Mouse (Mus musculus) inflammation-experienced regulatory T-cells (primary cell): ENCODE results near the gene Gm498. TPM values are rescaled to one million over a fixed set of nuclear protein-coding genes. Genes with fewer than 3 reads are reported as not detected.

Experiments
- polyA plus RNA-seq, 2 experiments: library from polyadenylated mRNA; unstranded; fragments of 100-300 nt; shearing (Covaris generic); gene quantifications; one replicate each; pipeline ENCODE4 v1.2.1; 2017

Gm498 gene
- polyA plus RNA-seq: under 1 TPM; 0.16 to 0.43 TPM

DNA sequence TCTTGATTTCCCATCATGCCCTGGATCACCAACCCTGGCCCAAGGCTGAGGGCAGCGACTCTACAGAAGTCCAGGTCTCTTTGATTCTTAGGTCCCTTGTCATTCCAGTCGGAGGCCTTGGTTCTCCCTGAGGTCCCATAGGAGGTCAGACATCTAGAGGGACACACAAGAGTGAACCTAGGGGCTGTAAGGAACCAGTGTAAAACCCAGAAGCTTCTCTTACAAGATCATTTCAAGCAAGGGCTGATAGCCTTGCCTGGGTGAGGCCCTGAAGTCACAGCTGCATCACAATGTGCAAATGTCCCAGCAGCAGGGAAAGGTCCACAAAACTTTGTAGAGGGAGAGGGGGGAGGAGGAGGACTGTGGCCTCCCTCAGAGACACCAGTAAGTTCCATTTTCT, at the start of gene Gm498:
Gene Gm498 (plus strand): TSS at position 301 of the 400 bp plus-strand sequence.

GRCm38 (mm10) chr7:143822375-143823265, 44.0 kb upstream of the Gm498 start, which contains the start of the genes Nadsyn1 and Dhcr7:
Gene Nadsyn1, minus strand, starts transcription at chr7:143822849.
Gene Dhcr7, plus strand, starts transcription at chr7:143823145.

Other genes with a start within 250 kb of the Gm498 start
- gene Tnfrsf26, start 238.1 kb upstream of the Gm498 start, polyA plus RNA-seq: 10 to 100 TPM; 19.9 to 29.6 TPM
- gene Tnfrsf22, start 217.2 kb upstream of the Gm498 start, polyA plus RNA-seq: 10 to 100 TPM; 24.5 to 24.8 TPM
- 1 to 10 TPM; 2.8 to 4.2 TPM for gene Tnfrsf23, start 181.0 kb upstream of the Gm498 start, polyA plus RNA-seq
- gene Osbpl5, start 109.9 kb upstream of the Gm498 start, polyA plus RNA-seq: 10 to 100 TPM; 31.0 to 64.1 TPM
- 1 to 10 TPM in 1 of 2 experiments, under 1 TPM in 1; 0.11 to 1.9 TPM for gene Mrgprg, start 99.8 kb upstream of the Gm498 start, polyA plus RNA-seq
- 10 to 100 TPM in 1 of 2 experiments, 1 to 10 TPM in 1; 6.8 to 10.9 TPM for gene Mrgpre, start 82.3 kb upstream of the Gm498 start, polyA plus RNA-seq
- 10 to 100 TPM; 17.6 to 20.9 TPM for gene Nadsyn1, start 44.0 kb upstream of the Gm498 start, polyA plus RNA-seq
- gene Dhcr7, start 43.7 kb upstream of the Gm498 start, polyA plus RNA-seq: 10 to 100 TPM; 36.5 to 42.8 TPM
- gene Shank2, start 135.1 kb downstream of the Gm498 start, polyA plus RNA-seq: under 1 TPM in 1 of 2 experiments, not detected in 1; 0.45 TPM